Mouse (Mus musculus) layer of hippocampus, adult 18-20 months (tissue): ENCODE measurements around the gene Nol4l. TPM values are rescaled to one million over a fixed set of nuclear protein-coding genes. Genes with fewer than 3 reads are reported as not detected.
"Not testable (repeated sequence)": the region's sequence is repeated elsewhere in the genome, so short reads cannot be mapped to it uniquely, and the experiment has no call there.

Experiments used
- DNase-seq, 2 experiments: peaks; one replicate each; pipeline ENCODE4 v3.0.0; 2022; ENCODE audit warnings: low spot score in 2 of 2
- total RNA-seq, 2 experiments: library from RNA; stranded (reverse); gene quantifications; 2 replicates each; pipeline ENCODE4 v1.2.3; 2021

The Nol4l gene
- total RNA-seq, 2 experiments from 2014 or later: 46.5 to 48.1 TPM

- no peak for DNase-seq
These were observed 108.5 kb downstream of the Nol4l start for GRCm38 (mm10) chr2:153421233-153421632.

- peak in 1 of 2 experiments; percentile 50 for DNase-seq
These were observed 111.4 kb downstream of the Nol4l start for GRCm38 (mm10) chr2:153418381-153418780.

DNA sequence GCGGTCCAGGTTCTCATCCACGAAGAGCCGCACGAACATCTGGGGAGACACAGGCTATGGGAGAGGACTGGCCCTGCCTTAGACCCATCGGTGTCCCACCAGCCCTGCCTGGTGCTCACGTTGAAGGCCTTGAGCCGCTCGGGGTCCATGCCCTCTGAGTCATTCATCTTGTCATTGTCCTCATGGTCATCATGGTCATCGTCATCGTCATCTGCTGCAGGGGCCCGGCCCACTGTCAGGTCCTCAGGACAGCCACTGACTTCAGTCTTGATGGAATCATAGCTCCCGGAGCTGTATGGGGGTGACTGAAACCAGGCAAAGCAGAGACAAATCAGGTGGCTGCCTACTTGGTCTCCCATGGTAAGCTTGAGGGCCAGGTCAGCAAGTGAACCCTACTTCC, 111.9 kb downstream of the Nol4l start:
- DNase-seq: no peak

DNA sequence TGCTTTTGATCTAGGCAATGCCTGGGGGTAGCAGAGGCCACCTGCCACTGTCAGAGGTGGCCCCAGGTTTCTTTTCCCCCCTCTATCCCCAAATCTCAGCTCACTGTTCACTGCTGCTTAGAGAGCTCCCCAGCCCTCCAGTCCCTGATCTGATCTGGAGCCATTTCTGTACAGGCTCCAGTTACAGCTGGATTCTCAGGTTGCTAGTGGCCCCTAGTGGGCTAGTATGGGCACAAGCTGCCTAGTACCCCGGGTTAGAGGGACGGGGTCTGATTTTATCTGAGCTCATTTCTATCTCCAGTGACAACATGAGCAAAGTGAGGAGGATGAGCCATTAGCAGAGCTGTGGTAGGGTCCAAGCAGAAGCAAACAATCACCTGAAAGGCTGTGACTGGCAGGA, 115.2 kb downstream of the Nol4l start:
- no peak for DNase-seq

DNA sequence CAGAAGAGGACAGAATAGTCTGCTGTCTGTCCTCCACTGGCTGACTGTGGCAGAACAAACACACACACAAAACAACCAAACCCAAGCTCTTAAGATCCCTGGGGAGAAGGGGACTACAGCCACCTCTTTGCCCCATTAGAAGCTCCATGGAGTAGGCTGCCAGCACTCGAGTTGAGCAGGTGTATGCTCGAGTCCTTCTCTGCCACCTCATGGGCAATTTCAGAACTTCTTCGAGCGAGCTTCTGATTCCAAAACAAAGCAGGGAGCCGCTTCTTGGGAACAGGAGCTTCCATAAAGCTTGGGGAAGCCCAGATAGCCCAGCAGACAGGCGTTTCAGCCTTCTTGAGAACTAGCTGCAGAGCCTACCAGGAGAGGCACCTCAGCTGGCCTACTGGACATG, 117.2 kb downstream of the Nol4l start:
- DNase-seq: no peak

DNA sequence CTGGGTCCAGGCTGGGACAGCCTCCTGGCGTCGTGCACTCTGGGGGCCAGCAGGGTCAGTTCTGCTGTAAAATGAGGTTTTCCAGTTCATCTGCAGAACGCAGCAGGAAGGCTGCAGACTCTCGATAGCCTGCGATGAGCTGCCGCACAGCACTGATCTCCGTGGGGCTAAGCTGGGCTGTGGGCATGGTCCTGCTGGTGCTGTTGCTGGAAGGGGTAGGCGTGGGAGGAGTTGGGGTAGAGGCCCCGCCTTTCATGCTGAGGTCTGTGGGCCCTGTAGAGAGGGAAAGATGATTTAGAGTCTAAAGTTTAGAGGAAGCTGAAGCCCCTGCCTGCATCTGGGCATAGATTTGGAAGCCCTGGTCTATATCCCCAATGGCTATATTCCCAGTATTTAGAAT, 118.2 kb downstream of the Nol4l start:
- DNase-seq: no peak

DNA sequence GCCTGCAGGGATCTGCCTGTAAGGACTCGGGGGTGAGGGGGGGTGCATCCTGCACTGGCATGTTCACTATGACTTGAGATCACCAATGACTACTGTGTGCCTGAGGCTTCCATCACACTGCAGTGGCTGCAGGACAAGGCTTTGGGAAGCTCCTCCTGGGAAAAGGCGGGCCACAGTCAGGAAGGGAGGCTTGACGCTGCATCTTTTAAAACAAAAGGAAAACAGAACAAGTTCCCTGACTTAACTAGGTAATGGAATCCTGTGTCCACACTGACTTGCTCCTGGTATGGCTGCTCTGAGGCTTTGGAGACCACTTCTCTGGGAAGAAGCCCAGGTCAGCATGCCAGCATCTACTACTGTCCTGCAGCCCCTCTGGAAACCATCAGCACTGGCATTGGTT, 120.8 kb downstream of the Nol4l start:
- no peak for DNase-seq

GRCm38 (mm10) chr2:153406882-153407281, 122.9 kb downstream of the Nol4l start:
- no peak for DNase-seq

GRCm38 (mm10) chr2:153404882-153405281, 124.9 kb downstream of the Nol4l start:
- no peak for DNase-seq

- DNase-seq: no peak
These were observed 125.7 kb downstream of the Nol4l start for GRCm38 (mm10) chr2:153404062-153404461.

GRCm38 (mm10) chr2:153399166-153399565, 130.6 kb downstream of the Nol4l start:
- DNase-seq: no peak

GRCm38 (mm10) chr2:153397790-153398515, 131.8 kb downstream of the Nol4l start:
- no peak for DNase-seq

DNA sequence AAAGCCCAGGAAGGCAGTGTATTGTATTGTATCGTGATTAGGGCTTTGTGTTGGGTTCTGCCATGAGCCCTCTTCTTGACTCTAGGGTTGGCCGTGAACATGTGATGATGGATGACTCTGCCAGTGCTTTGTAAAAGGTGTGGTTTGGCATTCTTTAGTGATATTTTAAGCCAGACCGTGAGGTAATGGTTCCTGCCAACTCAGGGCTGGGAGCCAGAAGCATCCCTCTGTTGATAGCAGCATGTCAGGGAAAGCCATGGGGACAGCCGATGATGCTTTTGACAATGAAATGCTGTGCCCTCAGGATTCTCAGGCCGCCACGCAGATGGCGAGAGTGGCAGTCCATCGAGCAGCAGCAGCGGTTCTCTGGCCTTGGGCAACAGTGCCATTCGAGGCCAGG, 136.7 kb downstream of the Nol4l start:
- DNase-seq: no peak

DNA sequence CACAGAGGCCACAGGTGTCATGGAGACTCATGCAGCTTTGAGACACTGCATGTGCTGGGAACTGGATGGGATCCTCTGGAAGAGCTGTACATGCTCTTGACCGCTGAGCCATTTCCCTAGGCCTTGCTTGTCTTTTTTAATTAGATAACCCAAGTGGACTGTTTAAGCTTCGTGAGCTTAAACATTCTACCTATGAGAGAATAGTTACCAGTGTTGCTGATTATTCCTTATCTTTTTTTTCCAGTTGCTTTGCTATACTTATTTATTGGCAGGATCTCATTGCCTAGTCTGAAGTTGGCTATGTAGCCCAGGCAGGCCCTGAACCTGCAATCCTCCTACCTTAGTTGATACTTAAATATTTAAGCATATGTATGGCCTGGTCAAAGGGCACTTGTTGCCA, 139.9 kb downstream of the Nol4l start:
- DNase-seq: no peak

- no peak for DNase-seq
These were observed 149.3 kb downstream of the Nol4l start for GRCm38 (mm10) chr2:153380479-153380878.

- DNase-seq: no peak
These were observed 154.4 kb downstream of the Nol4l start for GRCm38 (mm10) chr2:153375380-153375779.

DNA sequence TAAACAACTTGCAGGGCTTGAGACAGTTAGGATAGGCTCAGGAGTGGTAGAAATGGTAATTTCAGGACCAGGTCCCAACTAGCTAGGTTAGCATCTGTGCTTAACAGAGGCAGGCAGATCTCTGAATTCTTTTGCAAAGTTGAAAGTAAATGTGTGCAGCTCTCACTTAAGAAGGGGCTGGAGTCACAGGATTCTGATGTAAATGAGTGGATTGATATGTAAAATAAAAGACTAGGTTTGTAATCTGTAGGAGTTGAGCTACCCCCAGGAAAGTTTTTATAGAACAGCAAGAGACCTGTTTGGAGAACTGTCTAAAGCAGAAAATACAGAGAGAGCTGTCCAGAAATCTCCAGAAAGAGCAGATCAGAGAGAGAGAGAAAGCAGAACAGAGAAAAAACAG, 158.9 kb downstream of the Nol4l start:
- DNase-seq: no peak

DNA sequence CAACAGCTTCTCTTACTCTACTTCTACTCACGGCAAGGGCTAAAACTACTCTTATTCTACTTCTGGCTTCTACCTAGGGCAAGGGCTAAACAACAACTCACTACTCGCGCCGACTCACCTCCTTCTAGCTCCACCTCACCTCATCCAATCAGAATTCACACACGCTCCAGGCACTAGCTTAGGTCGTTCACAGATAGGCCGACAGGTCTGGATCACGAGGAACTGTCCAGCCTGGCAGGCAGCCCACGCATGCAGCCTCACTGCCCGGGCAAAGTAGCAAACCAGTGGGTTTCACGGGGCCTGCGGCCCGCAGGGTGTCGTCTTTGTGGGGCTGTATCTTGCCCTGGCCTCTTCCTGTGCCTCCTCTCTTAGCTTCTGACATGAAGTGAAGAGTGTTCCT, 165.2 kb downstream of the Nol4l start:
- DNase-seq: not testable (repeated sequence)

GRCm38 (mm10) chr2:153361101-153361710, 168.6 kb downstream of the Nol4l start:
- DNase-seq: no peak
